Mouse (Mus musculus) granulocyte monocyte progenitor cell, adult 5-6 weeks (primary cell): ENCODE measurements around the gene Mmd2. TPM values are rescaled to one million over a fixed set of nuclear protein-coding genes. Genes with fewer than 3 reads are reported as not detected.
A peak's percentile ranks its signal among the peaks of the same experiment; 100 is the strongest.

ENCODE experiments used
- ATAC-seq: replicated peaks from 2 replicates; pipeline ENCODE4 v1.8.0; 2016; ENCODE audit warnings: mild to moderate bottlenecking, moderate TSS enrichment, inconsistent platforms; ENCODE audit not compliant: poor library complexity, severe bottlenecking
- total RNA-seq, 2 experiments: library from RNA; stranded (forward) in 1 of 2; stranded (reverse) in 1 of 2; fragments of 200-712, 200-1000 nt in 1 of 2; fragments of >200 nt in 1 of 2; fragmentation: Nextera tagmentation in 1 of 2; gene quantifications; 2 replicates each; pipeline ENCODE4 v1.2.3; 2014 to 2017

The Mmd2 gene
- total RNA-seq, 2 experiments from 2014 or later = not detected

DNA sequence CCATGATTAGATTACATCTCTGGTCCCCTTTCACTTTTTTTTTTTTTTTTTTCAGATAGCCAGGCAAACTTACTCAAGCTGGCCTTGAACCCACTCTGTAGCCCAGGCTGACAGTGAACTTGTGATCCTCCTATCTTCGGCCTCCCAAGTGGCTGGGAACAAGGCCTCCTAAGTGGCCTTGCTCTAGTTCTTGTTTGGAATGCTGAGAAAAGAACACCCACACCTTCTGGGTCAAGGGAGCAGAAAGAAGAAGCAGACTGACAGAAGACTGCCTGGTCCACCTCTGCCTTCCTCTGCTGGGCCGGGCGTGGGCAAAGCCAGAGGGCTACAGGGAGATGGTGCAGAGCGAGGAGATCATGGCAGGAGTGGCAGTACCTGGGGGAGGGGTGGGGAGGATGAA, 1.8 kb upstream of the Mmd2 start:
- ATAC-seq = no peak

DNA sequence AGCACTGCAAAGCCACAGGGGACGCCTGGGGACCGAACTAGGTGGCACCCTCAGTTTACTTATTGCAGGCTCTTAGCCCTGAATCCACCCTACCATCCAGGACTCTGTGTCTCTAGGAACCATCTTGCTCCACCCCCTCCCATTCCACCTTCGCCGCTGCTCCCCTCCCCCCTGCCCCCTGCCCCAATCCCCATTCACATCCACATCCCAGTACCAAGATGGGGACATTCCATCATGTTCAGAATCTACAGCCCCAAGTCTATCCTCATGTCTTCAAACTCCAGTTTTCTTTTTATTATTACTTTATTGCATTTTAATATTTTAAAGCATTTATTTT, 357 bp upstream of the Mmd2 start:
- ATAC-seq = no peak

DNA sequence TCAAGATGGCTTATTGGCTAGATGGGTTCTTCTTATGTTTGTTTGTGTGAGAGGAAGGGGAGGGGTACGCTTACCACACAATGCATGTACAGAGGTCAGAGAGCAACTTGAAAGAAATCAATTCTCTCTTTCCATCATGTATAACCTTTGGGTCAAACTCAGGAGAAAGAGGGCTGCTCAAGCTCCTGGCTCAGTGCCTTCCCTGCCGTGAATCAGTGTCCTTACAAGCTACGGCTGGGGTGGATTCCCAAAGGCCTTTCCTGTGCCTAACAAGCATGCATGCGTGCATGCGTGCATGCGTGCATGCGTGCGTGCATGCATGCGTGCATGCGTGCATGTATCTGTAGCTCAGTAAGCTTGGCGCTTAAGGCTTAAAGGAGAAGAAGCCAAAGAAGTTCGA, 3.3 kb downstream of the Mmd2 start:
- no peak for ATAC-seq

DNA sequence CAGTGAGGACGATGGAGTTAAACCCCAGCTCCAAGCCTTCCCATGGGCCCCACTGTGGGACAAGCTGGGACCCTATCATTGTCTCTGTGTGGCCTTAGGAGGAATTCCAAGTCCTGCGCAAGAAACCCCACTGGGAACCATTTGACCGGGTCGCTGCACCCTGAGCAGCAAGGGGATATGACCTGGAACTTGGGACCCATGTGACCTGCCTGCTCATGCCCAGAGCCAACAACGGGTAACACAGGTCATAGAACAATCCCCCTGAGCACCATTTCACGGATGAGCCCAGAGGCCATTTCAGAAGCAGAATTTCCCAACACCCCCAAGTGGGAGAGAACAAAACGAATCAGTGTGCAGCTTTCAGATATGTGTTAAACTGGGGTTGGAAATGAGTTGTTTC, 4.2 kb downstream of the Mmd2 start:
- no peak for ATAC-seq

DNA sequence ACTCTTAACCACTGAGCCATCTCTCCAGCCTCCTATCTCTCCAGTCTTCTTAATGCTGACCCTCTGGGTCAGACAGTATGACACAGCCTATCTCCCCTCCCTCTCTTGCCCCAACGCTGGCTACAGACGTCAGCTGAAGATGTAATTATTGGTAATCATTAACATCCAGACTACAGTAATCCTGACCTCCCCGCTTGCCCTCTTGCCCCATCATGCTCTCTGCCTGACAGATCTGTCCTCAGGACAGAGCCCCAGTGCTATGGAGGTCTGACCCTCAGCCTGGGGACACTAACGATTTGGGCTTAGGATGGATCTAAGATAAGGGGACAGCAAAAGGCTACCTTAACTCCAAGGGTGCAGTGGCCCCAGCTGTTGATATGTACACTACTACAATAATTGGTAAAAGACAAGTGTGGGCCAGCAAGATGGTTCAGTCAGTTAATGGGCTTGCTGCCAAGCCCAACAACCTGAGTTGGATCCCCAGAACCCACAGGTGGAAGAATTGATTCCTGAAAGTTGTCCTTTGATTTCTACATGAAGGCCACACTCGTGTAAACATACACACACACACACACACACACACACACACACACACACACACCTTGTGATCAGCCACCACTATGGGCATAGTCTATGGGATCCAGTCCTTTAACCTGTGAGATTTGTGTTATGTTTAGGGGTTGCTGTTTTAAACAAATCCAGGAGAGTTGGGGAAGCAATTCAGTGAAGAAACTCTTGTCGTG, 10.8 kb downstream of the Mmd2 start:
- no peak for ATAC-seq

DNA sequence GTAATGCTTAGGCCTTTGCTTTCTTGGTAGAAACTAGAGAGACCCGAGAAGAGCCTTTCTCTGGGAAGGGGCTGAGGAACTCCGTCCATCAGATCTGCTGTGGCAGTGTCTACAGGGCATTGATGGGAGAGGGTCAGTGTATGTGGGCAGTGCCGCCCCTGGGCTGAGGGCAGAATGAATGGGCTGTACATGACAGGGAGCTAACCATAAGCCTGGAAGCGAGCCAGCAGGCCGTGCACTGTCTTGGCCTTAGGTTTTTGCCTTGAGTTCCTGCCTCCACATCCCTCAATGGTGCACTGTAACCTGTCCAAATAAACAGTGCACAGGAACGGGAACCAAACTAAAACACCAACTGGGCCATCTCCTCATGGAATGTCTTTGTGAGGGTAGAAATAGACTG, 11.9 kb downstream of the Mmd2 start:
- ATAC-seq = no peak

DNA sequence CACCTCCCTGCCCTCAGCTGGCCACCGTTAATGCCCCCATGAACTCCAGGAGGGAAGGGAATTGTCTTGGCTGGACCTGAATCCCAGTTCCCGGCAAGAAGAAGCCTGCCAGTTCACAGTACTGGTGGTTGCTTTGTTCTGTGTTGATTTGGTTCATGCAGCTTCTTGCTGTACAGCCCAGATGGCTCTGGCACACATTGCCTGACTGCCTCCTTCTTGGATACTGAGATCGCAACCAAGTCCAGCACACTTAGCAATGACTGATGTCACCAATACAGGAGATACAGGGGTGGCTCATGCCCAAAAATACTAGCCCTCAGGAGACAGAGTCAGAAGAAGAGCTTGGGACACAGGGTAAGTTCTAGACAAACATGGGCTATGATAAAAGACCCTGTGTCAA, 12.9 kb downstream of the Mmd2 start:
- ATAC-seq = no peak

DNA sequence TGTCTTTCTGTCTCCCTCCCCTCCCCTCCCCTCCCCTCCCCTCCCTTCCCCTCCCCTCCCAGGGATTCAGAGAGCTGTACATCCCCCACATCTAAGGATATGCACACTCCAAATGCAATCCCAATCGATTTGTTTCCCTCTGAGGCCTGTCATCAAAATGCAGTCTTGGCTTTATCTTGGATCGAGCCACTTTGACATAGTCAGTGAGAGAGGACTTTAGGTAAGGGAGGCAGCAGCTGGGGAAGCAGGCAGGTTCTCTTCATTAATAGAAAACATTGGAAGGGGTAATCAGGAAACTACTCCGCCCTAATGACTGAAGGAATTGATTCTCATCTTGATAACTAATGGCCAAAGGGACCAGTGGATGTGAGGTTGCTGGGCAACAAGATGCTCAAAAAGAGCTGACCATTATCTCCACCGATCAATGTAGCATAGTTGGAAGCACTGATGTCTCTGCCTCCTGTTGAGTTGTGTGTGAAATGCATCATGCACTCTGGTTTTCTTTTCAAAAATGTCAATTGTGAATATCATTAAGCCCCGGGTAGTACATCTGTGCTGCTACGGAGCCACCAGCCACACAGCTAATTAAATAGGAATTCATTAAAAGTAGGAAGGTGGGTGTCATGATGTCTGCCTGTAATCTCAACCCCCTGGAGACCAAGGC, 17.5 kb downstream of the Mmd2 start:
- ATAC-seq = no peak

DNA sequence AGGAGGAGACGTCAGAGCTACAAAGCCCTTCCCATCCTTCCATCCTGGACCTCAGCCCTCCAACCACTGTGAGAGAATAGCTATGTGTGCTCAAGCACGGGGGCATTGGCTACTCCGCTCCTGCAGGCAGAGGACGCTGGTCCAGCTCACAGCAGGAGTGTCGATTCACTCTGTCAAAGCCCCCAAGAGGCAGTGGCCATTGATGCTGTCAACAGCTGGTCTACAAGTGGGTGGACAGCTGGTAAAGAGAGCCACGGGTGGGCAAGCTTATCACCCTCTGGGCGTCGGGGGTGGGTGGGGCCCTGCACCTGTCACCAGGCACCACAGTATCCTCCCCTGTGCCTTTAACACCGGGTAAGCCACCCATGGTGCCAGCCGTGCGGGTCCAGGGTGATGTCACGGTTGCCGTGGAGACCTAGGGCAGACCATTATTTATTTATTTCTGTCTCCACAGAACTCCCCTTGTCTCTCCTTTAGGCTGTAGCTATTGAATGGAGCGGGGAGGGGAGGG, 24.9 kb downstream of the Mmd2 start:
- no peak for ATAC-seq

DNA sequence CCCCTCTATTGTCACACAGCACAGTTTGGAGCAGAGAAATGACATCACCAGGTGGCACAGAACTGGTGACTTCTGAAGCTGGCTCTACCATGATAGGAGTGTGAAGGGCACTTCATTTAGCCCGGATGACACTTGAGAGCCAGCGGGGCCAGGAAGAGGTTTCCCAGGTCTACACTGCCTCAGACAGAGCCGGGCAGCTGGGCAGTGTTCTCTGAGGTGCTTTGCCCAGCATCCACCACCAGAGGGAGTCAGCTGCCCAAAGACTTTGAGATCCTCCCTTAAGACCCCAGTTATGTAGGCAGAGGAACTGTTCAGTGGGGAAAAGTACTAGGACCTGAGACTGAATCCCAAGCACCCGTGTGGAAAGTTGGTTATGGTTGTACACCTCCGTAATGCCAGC, 27.1 kb downstream of the Mmd2 start:
- ATAC-seq = peak; percentile 79

DNA sequence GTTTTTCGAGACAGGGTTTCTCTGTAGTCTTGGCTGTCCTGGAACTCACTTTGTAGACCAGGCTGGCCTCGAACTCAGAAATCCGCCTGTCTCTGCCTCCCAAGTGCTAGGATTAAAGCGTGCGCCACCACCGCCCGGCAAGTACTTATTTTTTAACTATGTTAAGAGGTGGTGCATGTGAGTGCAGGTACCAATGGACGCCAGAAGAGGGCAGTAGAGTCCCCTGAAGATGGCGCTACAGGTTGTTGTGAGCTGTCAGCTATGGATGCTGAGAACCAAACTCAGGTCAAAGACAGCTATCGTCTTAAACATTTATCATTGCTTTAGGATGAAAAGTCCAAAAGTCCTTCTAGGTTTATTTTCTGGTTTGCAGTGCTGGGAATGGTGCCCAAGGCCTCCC, 30.4 kb downstream of the Mmd2 start:
- ATAC-seq = no peak

DNA sequence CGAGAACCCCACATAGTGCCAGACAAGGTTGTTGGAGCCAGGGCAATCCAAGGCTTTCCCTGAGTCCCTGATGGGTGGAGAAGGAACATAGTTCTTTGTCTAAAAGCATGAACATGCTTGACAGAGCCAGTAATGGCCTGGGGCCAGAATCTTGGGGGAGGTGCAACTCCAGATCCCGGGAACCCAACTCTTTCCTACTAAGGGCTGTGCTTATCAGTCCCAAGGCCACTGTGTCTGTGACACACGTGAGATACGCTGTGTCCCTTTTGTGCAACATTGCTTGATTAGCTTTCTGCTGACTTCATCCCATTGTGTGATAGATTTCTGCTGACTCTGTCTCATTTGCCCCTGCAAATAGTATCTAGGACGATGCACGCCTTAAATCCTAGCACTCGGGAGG, 31.8 kb downstream of the Mmd2 start:
- no peak for ATAC-seq

DNA sequence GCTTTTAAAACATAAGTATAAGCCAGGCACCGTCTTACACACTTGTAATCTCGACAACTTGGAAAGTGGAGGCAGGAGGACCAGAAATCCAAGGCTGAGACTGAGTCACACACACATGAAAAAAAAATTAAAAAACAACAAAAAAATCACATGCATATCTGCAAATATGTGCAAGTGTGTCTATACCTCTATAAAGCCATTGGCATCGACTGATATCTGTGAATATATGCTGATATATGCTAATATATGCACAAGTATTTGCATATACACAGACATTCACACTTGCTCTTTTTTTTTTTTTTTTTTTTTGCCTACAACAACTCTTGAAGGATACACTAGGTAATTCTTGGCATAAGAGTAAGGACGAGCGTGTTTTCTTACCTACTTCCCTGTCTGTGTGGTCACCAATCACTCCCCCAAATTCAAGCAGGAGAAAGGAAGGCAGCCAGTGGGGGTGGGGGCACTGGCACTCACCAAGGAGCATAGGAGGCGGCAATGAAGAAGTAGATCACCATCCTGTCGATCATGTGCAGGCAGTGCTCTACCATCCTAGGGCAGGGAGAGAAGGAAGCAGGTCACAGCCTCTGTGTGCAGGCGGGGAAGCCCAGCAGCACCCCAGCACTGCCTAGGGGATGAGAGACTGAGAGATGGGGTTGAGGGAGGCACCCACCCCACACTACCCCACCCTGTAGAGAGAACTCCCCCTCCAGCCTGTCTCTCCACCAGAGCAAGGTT, 34.1 kb downstream of the Mmd2 start:
- no peak for ATAC-seq

DNA sequence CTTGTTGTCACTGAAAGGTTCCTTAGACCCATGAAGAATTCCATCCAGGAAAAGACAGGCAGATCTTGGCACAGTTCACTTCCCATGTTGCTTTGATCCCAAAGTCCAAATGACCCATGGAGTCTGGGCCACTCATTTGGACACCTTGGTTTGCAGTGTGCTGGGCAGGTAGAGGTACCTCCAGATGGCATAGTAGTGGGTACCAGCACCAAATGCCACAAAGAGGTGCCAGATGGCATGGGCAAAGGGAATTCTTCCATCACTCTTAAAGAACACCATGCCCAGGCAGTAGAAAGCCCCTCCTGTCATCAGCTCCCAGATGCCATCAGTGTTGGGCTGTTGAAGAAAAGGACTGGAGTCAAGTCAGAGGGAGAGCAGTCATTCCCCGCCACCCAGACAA, 44.0 kb downstream of the Mmd2 start:
- ATAC-seq = no peak

DNA sequence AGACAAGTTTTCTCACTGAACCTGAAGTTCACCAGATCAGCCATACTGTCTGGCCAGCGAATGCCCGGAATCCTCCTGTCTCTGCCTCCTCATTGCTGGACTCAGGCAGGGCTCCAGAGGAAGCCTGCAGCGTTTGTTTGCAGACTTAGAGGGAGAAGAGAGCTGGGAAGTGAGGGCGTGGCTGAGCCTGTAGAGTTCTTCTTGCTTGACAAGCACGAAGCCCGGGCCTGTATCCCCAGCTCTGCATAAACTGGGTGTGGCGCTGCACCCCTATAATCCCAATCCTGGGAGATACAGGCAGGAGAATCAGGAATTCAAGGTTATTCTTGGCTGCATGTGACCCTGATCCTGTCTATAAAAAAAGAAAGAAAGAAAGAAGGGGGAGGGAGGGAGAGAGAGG, 48.3 kb downstream of the Mmd2 start:
- ATAC-seq = no peak

DNA sequence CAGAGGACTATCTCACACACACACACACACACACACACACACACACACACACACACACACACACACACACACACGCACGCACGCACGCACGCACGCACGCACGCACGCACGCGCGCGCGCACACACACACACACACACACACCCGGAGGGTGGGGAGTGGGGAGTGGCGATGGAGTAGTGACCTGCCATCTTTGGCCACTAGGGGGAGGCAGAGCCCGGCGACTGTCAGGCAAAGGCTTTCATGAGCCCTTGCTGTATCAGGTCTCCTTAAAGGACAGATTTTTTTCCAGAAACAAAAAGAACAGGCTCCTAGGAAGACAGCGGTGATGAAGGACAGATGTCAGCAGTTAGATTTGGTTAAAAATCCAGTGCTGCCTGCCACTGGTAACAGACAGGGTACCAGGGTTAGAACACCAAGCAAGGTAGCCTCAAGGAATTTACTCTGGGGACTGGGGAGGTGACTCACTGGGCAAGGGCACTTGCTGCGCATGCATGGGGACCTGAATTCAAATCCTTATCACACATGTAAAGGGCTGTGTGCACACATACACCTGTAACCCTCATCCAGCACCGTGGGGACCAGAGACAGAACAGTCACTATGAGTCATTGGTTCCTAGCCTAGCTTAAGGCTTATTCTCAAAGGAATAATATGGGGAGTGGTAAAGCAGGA, 51.1 kb downstream of the Mmd2 start:
- ATAC-seq = peak; percentile 86

DNA sequence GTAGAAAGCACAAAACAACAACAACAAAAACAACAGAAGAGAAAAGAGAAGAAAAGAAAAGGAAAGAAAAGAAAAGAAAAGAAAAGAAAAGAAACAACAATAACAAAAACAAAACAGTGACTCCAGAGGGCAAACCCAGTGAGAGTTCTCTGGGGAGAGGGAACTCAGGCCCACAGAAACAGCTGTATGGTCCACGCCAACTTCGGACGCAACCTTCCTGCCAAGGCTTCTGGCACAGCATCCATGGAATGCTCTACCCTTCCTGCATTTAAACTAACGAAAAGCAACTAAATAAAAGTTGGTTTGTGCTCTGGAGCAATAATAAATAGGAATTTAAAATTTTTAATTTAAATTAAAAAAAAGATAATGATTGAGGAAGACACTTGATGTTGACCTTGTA, 51.9 kb downstream of the Mmd2 start:
- no peak for ATAC-seq

DNA sequence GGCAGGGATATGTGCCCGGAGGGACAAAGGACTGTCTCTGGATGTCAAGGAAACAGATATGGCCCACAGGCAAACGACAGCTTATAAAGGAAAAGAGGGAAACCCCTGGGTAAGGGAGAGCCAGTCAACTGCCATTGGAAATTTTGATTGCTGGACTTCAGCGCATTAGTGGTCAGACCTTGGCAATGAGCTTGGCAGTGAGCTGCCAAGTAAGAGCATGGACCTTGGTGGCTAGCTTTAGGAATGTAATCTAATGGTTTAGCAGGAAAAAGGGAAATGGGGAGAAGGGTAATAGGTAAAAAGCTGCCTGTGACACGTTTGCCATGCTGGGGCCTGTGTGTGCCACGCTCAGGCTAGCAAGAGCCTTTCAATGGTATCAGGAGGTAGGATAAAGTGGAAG, 52.7 kb downstream of the Mmd2 start:
- no peak for ATAC-seq

DNA sequence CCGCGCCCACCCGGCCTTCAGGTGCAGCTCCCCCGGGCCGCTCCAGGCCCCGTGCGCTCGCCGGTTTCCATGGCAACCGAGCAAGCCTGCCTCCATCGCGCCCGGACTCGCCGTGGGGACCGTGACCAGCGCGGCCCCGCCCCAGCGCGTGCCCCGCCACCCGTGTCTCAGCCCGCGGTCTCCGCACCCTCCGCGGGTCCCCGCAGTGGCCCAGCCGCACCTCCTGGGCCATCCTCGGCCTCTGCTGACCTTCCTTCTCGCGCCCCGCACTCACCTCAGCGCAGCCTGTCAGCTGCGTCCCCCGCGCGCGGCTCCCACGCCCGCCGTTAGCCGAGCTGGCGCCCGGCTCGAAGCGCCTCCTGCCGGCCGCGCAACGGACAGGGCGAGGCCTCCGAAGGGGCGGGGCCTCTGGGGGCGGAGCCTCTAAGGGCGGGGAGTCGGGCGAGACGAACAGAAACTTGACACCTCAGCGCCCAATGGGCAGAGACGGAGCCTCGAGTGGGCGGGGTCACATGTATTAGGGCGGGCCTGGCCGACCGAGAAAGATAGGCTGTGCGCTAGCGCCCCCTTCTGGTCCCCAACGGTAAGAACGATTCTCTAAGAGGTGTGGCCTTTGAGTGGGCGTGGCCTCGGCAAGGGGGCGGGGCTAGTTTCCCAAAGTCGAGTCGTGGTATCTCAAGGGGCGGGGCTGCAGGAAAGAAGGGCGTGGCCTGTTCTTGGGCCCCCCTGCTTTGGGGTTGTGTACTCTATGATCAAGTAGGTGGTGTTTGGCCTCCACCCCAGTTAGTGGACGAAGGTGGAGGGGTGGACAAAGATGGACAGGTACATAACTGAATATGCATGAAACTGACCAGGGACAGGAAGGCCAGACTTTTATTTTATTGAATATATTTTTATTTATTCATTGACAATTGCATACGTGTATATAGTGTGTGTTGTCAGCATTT, 57.6 kb downstream of the Mmd2 start, which contains the start of gene Radil:
Radil (minus strand) TSS at position 393 of the 947 bp plus-strand sequence.
- peak; percentile 96 for ATAC-seq
